Mouse (Mus musculus) heart, adult 11 months (tissue): ENCODE results near the gene Kcnd3.
A peak's percentile ranks its signal among the peaks of the same experiment; 100 is the strongest.

Experiments
- DNase-seq: peaks from one replicate; pipeline ENCODE4 v3.0.0; 2022

The Kcnd3 gene

GRCm38 (mm10) chr3:105666996-105667523, 214.9 kb downstream of the Kcnd3 start:
- DNase-seq: peak; percentile 83

- peak; percentile 65 for DNase-seq
These were observed 216.0 kb downstream of the Kcnd3 start for GRCm38 (mm10) chr3:105668161-105668560.

- peak; percentile 68 for DNase-seq
These were observed 217.6 kb downstream of the Kcnd3 start for GRCm38 (mm10) chr3:105669776-105670175.

- peak; percentile 60 for DNase-seq
These were observed 218.7 kb downstream of the Kcnd3 start for GRCm38 (mm10) chr3:105670801-105671200.

- peak; percentile 93 for DNase-seq
These were observed 222.6 kb downstream of the Kcnd3 start for GRCm38 (mm10) chr3:105674595-105675218.

- peak; percentile 44 for DNase-seq
These were observed 223.8 kb downstream of the Kcnd3 start for GRCm38 (mm10) chr3:105675932-105676331.

- peak; percentile 64 for DNase-seq
These were observed 228.2 kb downstream of the Kcnd3 start for GRCm38 (mm10) chr3:105680346-105680745.

- peak; percentile 62 for DNase-seq
These were observed 234.5 kb downstream of the Kcnd3 start for GRCm38 (mm10) chr3:105686394-105687323.

GRCm38 (mm10) chr3:105687324-105688060, 235.4 kb downstream of the Kcnd3 start, which contains the start of gene Ddx20:
Ddx20 (minus strand) TSS chr3:105687574.
- peak; percentile 100 for DNase-seq

- peak; percentile 71 for DNase-seq
These were observed 236.4 kb downstream of the Kcnd3 start for GRCm38 (mm10) chr3:105688536-105688935.

- DNase-seq: peak; percentile 89
These were observed 241.4 kb downstream of the Kcnd3 start for GRCm38 (mm10) chr3:105693327-105694080.

- DNase-seq: peak; percentile 97
These were observed 243.6 kb downstream of the Kcnd3 start for GRCm38 (mm10) chr3:105695476-105696386.

- peak; percentile 97 for DNase-seq
These were observed 244.4 kb downstream of the Kcnd3 start for GRCm38 (mm10) chr3:105696387-105697147.

GRCm38 (mm10) chr3:105697148-105697441, 245.0 kb downstream of the Kcnd3 start:
- DNase-seq: no peak

GRCm38 (mm10) chr3:105698311-105698710, 246.2 kb downstream of the Kcnd3 start:
- DNase-seq: peak; percentile 81

- peak; percentile 95 for DNase-seq
These were observed 247.3 kb downstream of the Kcnd3 start for GRCm38 (mm10) chr3:105699241-105699933.

GRCm38 (mm10) chr3:105700786-105701185, 248.7 kb downstream of the Kcnd3 start:
- DNase-seq: peak; percentile 86

GRCm38 (mm10) chr3:105701399-105701798, 249.3 kb downstream of the Kcnd3 start:
- DNase-seq: peak; percentile 99

GRCm38 (mm10) chr3:105703571-105703970, 251.4 kb downstream of the Kcnd3 start:
- peak; percentile 82 for DNase-seq
